Mouse (Mus musculus) adrenal gland, postnatal 36 days (tissue): ENCODE results near the gene Kdm4b. TPM values are rescaled to one million over a fixed set of nuclear protein-coding genes. Genes with fewer than 3 reads are reported as not detected.

Experiments used
- DNase-seq, 2 experiments: peaks; one replicate each; pipeline ENCODE4 v3.0.0; 2021; ENCODE audit warnings: mixed read lengths in 1 of 2
- total RNA-seq, 2 experiments: library from RNA; stranded (reverse); gene quantifications; 2 replicates each; pipeline ENCODE4 v1.2.3; 2021

Gene Kdm4b
- total RNA-seq, 2 experiments from 2014 or later: 38.1 to 39.9 TPM

- DNase-seq: no peak
Observed at GRCm38 (mm10) chr17:56298238-56298637, 27.6 kb upstream of the Kdm4b start.

GRCm38 (mm10) chr17:56300186-56300585 lies 25.7 kb upstream of the Kdm4b start, which contains the start of gene Arrdc5:
Gene Arrdc5, minus strand, starts transcription at chr17:56300286.
- no peak for DNase-seq

- peak; percentile 54 to 73 for DNase-seq
Observed at GRCm38 (mm10) chr17:56302363-56302996, 23.4 kb upstream of the Kdm4b start.

GRCm38 (mm10) chr17:56303160-56303846 lies 22.6 kb upstream of the Kdm4b start, which contains the start of gene Uhrf1:
Gene Uhrf1, plus strand, starts transcription at chr17:56303321.
- DNase-seq: peak; percentile 91 to 92

- DNase-seq: peak; percentile 96 to 98
Observed at GRCm38 (mm10) chr17:56303847-56304586, 21.8 kb upstream of the Kdm4b start.

GRCm38 (mm10) chr17:56304718-56305117 lies 21.1 kb upstream of the Kdm4b start:
- DNase-seq: no peak

GRCm38 (mm10) chr17:56305156-56305555 lies 20.7 kb upstream of the Kdm4b start:
- DNase-seq: no peak

- DNase-seq: peak in 1 of 2 experiments; percentile 33
Observed at GRCm38 (mm10) chr17:56305826-56306225, 20.0 kb upstream of the Kdm4b start.

- no peak for DNase-seq
Observed at GRCm38 (mm10) chr17:56308088-56308487, 17.8 kb upstream of the Kdm4b start.

- no peak for DNase-seq
Observed at GRCm38 (mm10) chr17:56309191-56309945, 16.5 kb upstream of the Kdm4b start.

GRCm38 (mm10) chr17:56324419-56324818 lies 1.4 kb upstream of the Kdm4b start:
- no peak for DNase-seq

- peak; percentile 24 to 56 for DNase-seq
Observed at GRCm38 (mm10) chr17:56326153-56327147, 588 bp downstream of the Kdm4b start.

- DNase-seq: peak; percentile 50 to 55
Observed at GRCm38 (mm10) chr17:56329267-56329666, 3.4 kb downstream of the Kdm4b start.

- no peak for DNase-seq
Observed at GRCm38 (mm10) chr17:56330345-56330744, 4.5 kb downstream of the Kdm4b start.

- DNase-seq: peak; percentile 31 to 60
Observed at GRCm38 (mm10) chr17:56331256-56331655, 5.4 kb downstream of the Kdm4b start.

GRCm38 (mm10) chr17:56332987-56333386 lies 7.1 kb downstream of the Kdm4b start:
- peak in 1 of 2 experiments; percentile 31 for DNase-seq

GRCm38 (mm10) chr17:56337190-56337589 lies 11.3 kb downstream of the Kdm4b start:
- DNase-seq: peak; percentile 61 to 64

- DNase-seq: no peak
Observed at GRCm38 (mm10) chr17:56337791-56338190, 11.9 kb downstream of the Kdm4b start.

GRCm38 (mm10) chr17:56338909-56339308 lies 13.0 kb downstream of the Kdm4b start:
- DNase-seq: peak; percentile 47 to 60

- no peak for DNase-seq
Observed at GRCm38 (mm10) chr17:56340717-56341116, 14.9 kb downstream of the Kdm4b start.

GRCm38 (mm10) chr17:56343466-56343865 lies 17.6 kb downstream of the Kdm4b start:
- no peak for DNase-seq
